Mouse (Mus musculus): ENCODE results near the gene Abca4. TPM values are rescaled to one million over a fixed set of nuclear protein-coding genes. Genes with fewer than 3 reads are reported as not detected.
"Not testable (repeated sequence)": the region's sequence is repeated elsewhere in the genome, so short reads cannot be mapped to it uniquely, and the experiment has no call there.

The Abca4 gene
- polyA plus RNA-seq, 1 experiment from 2014 or later = 0.70 TPM

DNA sequence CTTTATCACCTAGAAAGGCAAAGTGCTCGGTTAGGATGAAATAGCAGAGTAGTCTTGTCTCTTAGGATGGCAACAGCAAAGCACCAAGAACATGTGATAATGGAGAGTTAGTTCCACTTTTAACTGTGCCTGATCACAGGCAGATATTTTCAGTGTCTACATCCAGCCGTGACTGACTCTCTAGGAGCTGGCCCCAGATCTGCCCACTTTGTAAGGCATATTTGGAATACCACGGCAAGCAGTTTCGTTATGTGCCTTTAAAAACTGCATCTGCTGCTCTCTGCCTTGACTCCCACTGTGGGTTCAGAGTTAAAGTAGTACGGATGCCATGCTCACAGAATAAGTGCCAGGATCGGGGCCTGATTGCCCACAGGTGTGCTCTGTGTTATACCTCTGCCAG lies 182.7 kb downstream of the Abca4 start:
- ATAC-seq (ENCODE audit: low FRiP score, low TSS enrichment); H3K27me3 ChIP-seq (ENCODE audit: control insufficient read depth, insufficient read depth, low read length); H3K27ac ChIP-seq (ENCODE audit: low read depth, low read length); H3K9ac ChIP-seq (ENCODE audit: low read depth, low read length); H3K4me3 ChIP-seq (ENCODE audit: low read length); H3K9me3 ChIP-seq (ENCODE audit: control insufficient read depth, low read length); H3K4me2 ChIP-seq (replicated peaks; ENCODE audit: low read depth, low read length); H3K4me1 ChIP-seq (ENCODE audit: control insufficient read depth, insufficient read depth, low read length); H3K36me3 ChIP-seq (ENCODE audit: control insufficient read depth, insufficient read depth, low read length): not testable (repeated sequence)
- WGBS = 71% methylated on average over 6 of the region's 6 CpGs

Other genes starting within 250 kb of the Abca4 start
- gene Abcd3, start 229.1 kb upstream of the Abca4 start, polyA plus RNA-seq (2014; fragmentation: Nextera tagmentation; extraction: Ambion mirVana) = 35.7 and 70.8 TPM in 2 replicates
- gene Arhgap29, start 91.9 kb upstream of the Abca4 start, polyA plus RNA-seq (2014; fragmentation: Nextera tagmentation; extraction: Ambion mirVana) = 26.4 and 49.7 TPM in 2 replicates
- gene Gclm, start 201.1 kb downstream of the Abca4 start, polyA plus RNA-seq (2014; fragmentation: Nextera tagmentation; extraction: Ambion mirVana) = 67.9 and 76.2 TPM in 2 replicates
- 82.3 and 85.5 TPM in 2 replicates for gene Dnttip2, start 229.9 kb downstream of the Abca4 start, polyA plus RNA-seq (2014; fragmentation: Nextera tagmentation; extraction: Ambion mirVana)
- gene Bcar3, start 249.7 kb downstream of the Abca4 start, polyA plus RNA-seq (2014; fragmentation: Nextera tagmentation; extraction: Ambion mirVana) = 9.6 and 13.7 TPM in 2 replicates

Data from kidney, embryonic 14.5 days (tissue).